Mouse (Mus musculus) heart, postnatal 36 days (tissue): ENCODE results near the gene Ranbp3. TPM values are rescaled to one million over a fixed set of nuclear protein-coding genes. Genes with fewer than 3 reads are reported as not detected.

Experiments
- DNase-seq, 2 experiments: peaks; one replicate each; pipeline ENCODE4 v3.0.0; 2021 to 2022
- intact Hi-C: fragments of 180-260 bp; cut with DNase I; formaldehyde crosslinking; loops from one replicate; pipeline ENCODE4 v1.15.1; 2025
- total RNA-seq, 2 experiments: library from RNA; stranded (reverse); gene quantifications; 2 replicates each; pipeline ENCODE4 v1.2.3; 2021

Gene Ranbp3
- total RNA-seq, 2 experiments from 2014 or later: 34.9 to 38.0 TPM

- peak; percentile 83 to 86 for DNase-seq
- intact Hi-C loops: loop anchor here (5.0 kb wide), 1 partner anchor 80 kb away; no protein-coding TSS in a partner anchor
These were observed 84.5 kb downstream of the Ranbp3 start, which contains the start of gene Nrtn for GRCm38 (mm10) chr17:56757416-56758123. Gene Nrtn (minus strand): TSS chr17:56757530.

GRCm38 (mm10) chr17:56758132-56758531 lies 85.0 kb downstream of the Ranbp3 start:
- peak; percentile 43 to 66 for DNase-seq
- intact Hi-C loops: loop anchor here (5.0 kb wide), 1 partner anchor 81 kb away; no protein-coding TSS in a partner anchor

GRCm38 (mm10) chr17:56759261-56759660 lies 86.2 kb downstream of the Ranbp3 start:
- no peak for DNase-seq
- intact Hi-C loops: loop anchor here (5.0 kb wide), 1 partner anchor 82 kb away; no protein-coding TSS in a partner anchor

GRCm38 (mm10) chr17:56761077-56761476 lies 88.0 kb downstream of the Ranbp3 start:
- intact Hi-C loops: loop anchor here (5.0 kb wide), 1 partner anchor 149 kb away; the partner anchor contains the start of gene Rpl36
- no peak for DNase-seq

Other genes with a start within 250 kb of the Ranbp3 start
- 10 to 100 TPM; 45.8 to 47.7 TPM for gene Ptprs, start 196.8 kb upstream of the Ranbp3 start, total RNA-seq
- gene Znrf4, start 160.9 kb upstream of the Ranbp3 start, total RNA-seq: not detected
- gene Gm20219, start 118.9 kb upstream of the Ranbp3 start, total RNA-seq: under 1 TPM in 1 of 2 experiments, not detected in 1; 0.22 TPM
- gene Safb2, start 88.7 kb upstream of the Ranbp3 start, total RNA-seq: 10 to 100 TPM; 41.4 to 48.5 TPM
- gene Safb, start 88.5 kb upstream of the Ranbp3 start, total RNA-seq: 10 to 100 TPM; 55.1 to 65.8 TPM
- gene 2410015M20Rik, start 63.5 kb upstream of the Ranbp3 start, total RNA-seq: 100 to 1,000 TPM; 342 to 346 TPM
- 100 to 1,000 TPM; 724 to 728 TPM for gene Rpl36, start 59.9 kb upstream of the Ranbp3 start, total RNA-seq
- 100 to 1,000 TPM; 118 to 124 TPM for gene Lonp1, start 46.4 kb upstream of the Ranbp3 start, total RNA-seq
- not detected for gene Catsperd, start 45.2 kb upstream of the Ranbp3 start, total RNA-seq
- gene Ndufa11, start 44.5 kb downstream of the Ranbp3 start, total RNA-seq: 100 to 1,000 TPM; 847 to 875 TPM
- 1 to 10 TPM; 3.1 to 4.9 TPM for gene Vmac, start 44.7 kb downstream of the Ranbp3 start, total RNA-seq
- 10 to 100 TPM; 27.5 to 29.4 TPM for gene Nrtn, start 84.2 kb downstream of the Ranbp3 start, total RNA-seq
- gene Dus3l, start 91.5 kb downstream of the Ranbp3 start, total RNA-seq: 10 to 100 TPM; 18.8 to 20.3 TPM
- under 1 TPM in 1 of 2 experiments, not detected in 1; 0.58 TPM for gene Prr22, start 97.0 kb downstream of the Ranbp3 start, total RNA-seq
- 1 to 10 TPM; 2.9 to 5.5 TPM for gene Rfx2, start 157.7 kb downstream of the Ranbp3 start, total RNA-seq
- gene Acsbg2, start 201.2 kb downstream of the Ranbp3 start, total RNA-seq: not detected
- gene 1700061G19Rik, start 202.2 kb downstream of the Ranbp3 start, total RNA-seq: not detected